18 mouse cellular contexts compared by ENCODE assay signal in genomic region chr4:87707386-87707785, GRCm38 (mm10).
"Had no signal": no experiment of that assay in that cellular context is flagged by ENCODE, and none has a peak within 500 bp of the region (broad histone marks: within the 10 kb centered on the region; RNA-seq: fewer than 3 reads in every experiment).

No protein-coding gene starts in this region.

- DNase-seq: liver, postnatal 0 days; lung, adult 2 months; lung, postnatal 14 days; lung, postnatal 36 days; midbrain, embryonic 14.5 days; right cerebral cortex, postnatal 14 days; thymus, adult 2 months; thymus, postnatal 25 days; thymus, postnatal 4 days had no signal

- H3K4me3 ChIP-seq: lung, embryonic 15.5 days; megakaryocyte, embryonic 14.5 days; midbrain, embryonic 12.5 days; neural tube, embryonic 12.5 days; stomach, embryonic 15.5 days had no signal

- ATAC-seq: liver, postnatal 0 days; lung, postnatal 0 days; midbrain, embryonic 16.5 days had no signal

- H3K9ac ChIP-seq: liver, postnatal 0 days; lung, embryonic 15.5 days; midbrain, embryonic 12.5 days; neural tube, embryonic 12.5 days; stomach, embryonic 15.5 days had no signal

- H3K27me3 ChIP-seq: lung, embryonic 15.5 days; megakaryocyte, embryonic 14.5 days; neural tube, embryonic 12.5 days; stomach, embryonic 15.5 days had no signal

- H3K36me3 ChIP-seq: lung, embryonic 15.5 days; midbrain, embryonic 12.5 days; neural tube, embryonic 12.5 days; stomach, embryonic 15.5 days had no signal

- H3K4me1 ChIP-seq: megakaryocyte, embryonic 14.5 days; stomach, embryonic 15.5 days had no signal

- H3K27ac ChIP-seq: lung, embryonic 15.5 days; macrophage; midbrain, embryonic 12.5 days; neural tube, embryonic 12.5 days; stomach, embryonic 15.5 days; stomach, postnatal 0 days had no signal
